ENCODE assay signal across 23 mouse cellular contexts in genomic region chr10:63135680-63136079, GRCm38 (mm10). TPM values are rescaled to one million over a fixed set of nuclear protein-coding genes. Genes with fewer than 3 reads are reported as not detected.
DNase-seq lines count a peak whose midpoint lies in the region; TF ChIP-seq lines count a peak whose summit lies in the region.
"Had no signal": no experiment of that assay in that cellular context is flagged by ENCODE, and none has a peak within 500 bp of the region (broad histone marks: within the 10 kb centered on the region; RNA-seq: fewer than 3 reads in every experiment).

No protein-coding gene starts in this region.

- 58% methylated on average over 12 of the region's 12 CpGs for WGBS in limb, embryonic 10.5 days
- 65% methylated on average over 12 of the region's 12 CpGs for WGBS in kidney, adult 2 months
- 57% methylated on average over 12 of the region's 12 CpGs for WGBS in forebrain, embryonic 10.5 days

- no peak for DNase-seq in layer of hippocampus, adult 2 months (ENCODE audit: low spot score in 2 of 2)
- DNase-seq in layer of hippocampus, adult 18-20 months (ENCODE audit: low spot score in 2 of 2): no peak
- DNase-seq in right cerebral cortex, postnatal 14 days: peak; percentile 32
- DNase-seq in right cerebral cortex, adult 2 months (ENCODE audit: low spot score in 2 of 2): no peak
- DNase-seq in R1 (ENCODE audit: low read depth, low spot score): peak; percentile 60
- peak; percentile 12 for DNase-seq in limb, embryonic 10.5 days (ENCODE audit: low spot score)
- DNase-seq in kidney, adult 2 months: no peak
- DNase-seq in forebrain, embryonic 10.5 days (ENCODE audit: extremely low spot score, low spot score): no peak
- DNase-seq: adrenal gland, postnatal 10 days; cerebellum, adult 18-20 months; cerebellum, adult 9-11 months; cerebellum, postnatal 36 days; forebrain, postnatal 0 days; gastrocnemius, postnatal 36 days; heart, adult 18-20 months; heart, postnatal 36 days had no signal

- no peaks in the 10 kb centered on the region for H3K27me3 ChIP-seq in limb, embryonic 10.5 days (ENCODE audit: low read depth, poor library complexity, severe bottlenecking)
- H3K27me3 ChIP-seq in kidney, adult 2 months (replicated peaks; ENCODE audit: control insufficient read depth, insufficient read depth, low read length): no peaks in the 10 kb centered on the region
- H3K27me3 ChIP-seq in forebrain, embryonic 10.5 days (ENCODE audit: poor library complexity, severe bottlenecking): no peaks in the 10 kb centered on the region
- H3K27me3 ChIP-seq: embryonic facial prominence, embryonic 13.5 days; forebrain, embryonic 13.5 days; hindbrain, embryonic 15.5 days; Patski had no signal

- peak; percentile 45 for TF ChIP-seq CTCF in layer of hippocampus, adult 2 months (conservative IDR thresholded peaks at IDR 0.05)
- no peak for TF ChIP-seq CTCF in kidney, adult 2 months (conservative IDR thresholded peaks at IDR 0.05; ENCODE audit: insufficient read depth, insufficient read length, low read depth, low read length)

- H3K4me1 ChIP-seq in limb, embryonic 10.5 days: no peaks in the 10 kb centered on the region
- H3K4me1 ChIP-seq in kidney, adult 2 months (ENCODE audit: control insufficient read depth, insufficient read depth, low read length): no peaks in the 10 kb centered on the region
- H3K4me1 ChIP-seq in forebrain, embryonic 10.5 days: no peaks in the 10 kb centered on the region
- H3K4me1 ChIP-seq: embryonic facial prominence, embryonic 13.5 days; forebrain, embryonic 13.5 days; heart, embryonic 12.5 days; hindbrain, embryonic 15.5 days had no signal

- no peak overlapping the region for H3K4me3 ChIP-seq in layer of hippocampus, adult 2 months
- H3K4me3 ChIP-seq in limb, embryonic 10.5 days: no peak overlapping the region
- H3K4me3 ChIP-seq in kidney, adult 2 months (ENCODE audit: insufficient read depth, low read depth, low read length): no peak overlapping the region
- H3K4me3 ChIP-seq in forebrain, embryonic 10.5 days: no peak overlapping the region
- H3K4me3 ChIP-seq: embryonic facial prominence, embryonic 13.5 days; forebrain, embryonic 13.5 days; heart, embryonic 12.5 days; hindbrain, embryonic 15.5 days had no signal

- no peaks in the 10 kb centered on the region for H3K36me3 ChIP-seq in limb, embryonic 10.5 days
- no peaks in the 10 kb centered on the region for H3K36me3 ChIP-seq in kidney, adult 2 months (ENCODE audit: control insufficient read depth, insufficient read depth, low read length)
- H3K36me3 ChIP-seq in forebrain, embryonic 10.5 days (replicated peaks): no peaks in the 10 kb centered on the region
- H3K36me3 ChIP-seq: embryonic facial prominence, embryonic 13.5 days; hindbrain, embryonic 15.5 days had no signal

- no peak overlapping the region for H3K27ac ChIP-seq in layer of hippocampus, adult 2 months
- H3K27ac ChIP-seq in limb, embryonic 10.5 days: no peak overlapping the region
- H3K27ac ChIP-seq in kidney, adult 2 months (ENCODE audit: insufficient read depth, low read depth, low read length): no peak overlapping the region
- H3K27ac ChIP-seq in forebrain, embryonic 10.5 days: no peak overlapping the region
- H3K27ac ChIP-seq: embryonic facial prominence, embryonic 13.5 days; forebrain, embryonic 13.5 days; hindbrain, embryonic 15.5 days had no signal

- no peak for TF ChIP-seq POLR2A in kidney, adult 2 months (IDR thresholded peaks at IDR 0.05; ENCODE audit: low read depth, low read length)

- no peaks in the 10 kb centered on the region for H3K9me3 ChIP-seq in limb, embryonic 10.5 days (replicated peaks)
- no peaks in the 10 kb centered on the region for H3K9me3 ChIP-seq in forebrain, embryonic 10.5 days
- H3K9me3 ChIP-seq: embryonic facial prominence, embryonic 13.5 days; forebrain, embryonic 13.5 days; heart, embryonic 12.5 days; hindbrain, embryonic 15.5 days had no signal

RNA-seq across cellular contexts. Expression of gene Atoh7, which starts 36.2 kb away (rescaled TPM):
- 1 to 10 TPM; 1.7 to 2.0 TPM for total RNA-seq in layer of hippocampus, adult 2 months (2021)
- total RNA-seq in layer of hippocampus, adult 18-20 months (2021): 1 to 10 TPM in 1 of 2 experiments, under 1 TPM in 1; 0.79 to 2.4 TPM
- polyA plus RNA-seq in limb, embryonic 10.5 days (2016; fragmentation: Nextera tagmentation; extraction: Ambion mirVana): 0.14 TPM in 2 replicates
- polyA plus RNA-seq in kidney, adult 2 months (2012; rRNA removed): 0.19 and 0.28 TPM in 2 replicates
- 0.55 and 0.73 TPM in 2 replicates for polyA plus RNA-seq in forebrain, embryonic 10.5 days (2016; fragmentation: Nextera tagmentation; extraction: Ambion mirVana)
- total RNA-seq: adrenal gland, postnatal 10 days; gastrocnemius, postnatal 36 days; heart, adult 18-20 months; heart, postnatal 36 days had no signal
- polyA plus RNA-seq: embryonic facial prominence, embryonic 13.5 days; heart, embryonic 12.5 days; heart, embryonic 16.5 days; inflammation-experienced regulatory T-cells, adult 6 months; Patski had no signal

Comparison
In these comparisons a context has a peak if more than half of its experiments do, and no peak if none do; other contexts are left out.
1. DNase-seq: peak in right cerebral cortex, postnatal 14 days (single experiment), R1 (single experiment) and limb, embryonic 10.5 days (single experiment); none in layer of hippocampus, adult 2 months (0 of 2), layer of hippocampus, adult 18-20 months (0 of 2), right cerebral cortex, adult 2 months (0 of 2), kidney, adult 2 months (single experiment) and forebrain, embryonic 10.5 days (single experiment).